Mouse (Mus musculus) embryonic fibroblast, embryonic 13.5 days (primary cell): ENCODE results near the gene Nudt3.

Source experiments
- CTCF ChIP-seq: IDR thresholded peaks from 2 replicates; pipeline ENCODE4 v1.5.1; 2011; ENCODE audit warnings: mild to moderate bottlenecking, control low read depth, low read length, moderate library complexity, borderline replicate concordance; ENCODE audit not compliant: insufficient read depth
- POLR2A ChIP-seq: IDR thresholded peaks from 2 replicates; pipeline ENCODE4 v1.6.1; 2011; ENCODE audit warnings: low read depth, mild to moderate bottlenecking, control low read depth, low read length, moderate library complexity

- TF ChIP-seq CTCF (no peak), POLR2A (no peak)
Observed at GRCm38 (mm10) chr17:27652046-27652790, 28.9 kb upstream of the Nudt3 start.
